Mouse (Mus musculus) kidney, adult 8-10 months (tissue): ENCODE measurements around the gene Pdyn.

Experiments used
- DNase-seq, 2 experiments: peaks; one replicate each; pipeline ENCODE4 v3.0.0; 2022

Gene Pdyn

GRCm38 (mm10) chr2:129653632-129654031 is 46.0 kb downstream of the Pdyn start:
- no peak for DNase-seq

- no peak for DNase-seq
These were observed 47.0 kb downstream of the Pdyn start for GRCm38 (mm10) chr2:129652616-129653015.
